Mouse (Mus musculus) thymus, adult 18-20 months (tissue): ENCODE data around the gene Dtx1.

Experiments used
- DNase-seq, 2 experiments: peaks; one replicate each; pipeline ENCODE4 v3.0.0; 2022; ENCODE audit warnings: mixed read lengths in 2 of 2

Dtx1 gene

DNA sequence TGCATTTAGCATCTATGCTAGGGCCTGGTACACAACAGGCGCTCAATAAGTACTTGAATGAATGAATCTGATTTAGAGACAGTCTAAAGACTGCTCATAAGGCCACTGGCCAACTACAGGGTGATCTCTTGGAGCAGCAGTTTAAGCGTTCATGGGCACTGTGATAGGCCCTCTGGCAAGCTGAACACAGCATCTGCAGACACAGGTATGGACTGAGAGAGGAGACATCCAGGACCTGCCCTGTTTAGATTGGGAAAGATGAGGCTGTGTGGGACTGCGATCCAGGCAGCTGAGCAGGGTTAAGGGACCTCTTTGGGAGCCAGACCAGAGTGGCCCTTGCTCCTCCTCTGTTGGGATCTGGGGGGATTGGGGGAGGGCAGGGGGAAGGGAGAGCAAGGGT, at the start of gene Dtx1:
TSS of gene Dtx1 (minus strand) at position 101 of the 400 bp plus-strand sequence.
- DNase-seq: no peak

DNA sequence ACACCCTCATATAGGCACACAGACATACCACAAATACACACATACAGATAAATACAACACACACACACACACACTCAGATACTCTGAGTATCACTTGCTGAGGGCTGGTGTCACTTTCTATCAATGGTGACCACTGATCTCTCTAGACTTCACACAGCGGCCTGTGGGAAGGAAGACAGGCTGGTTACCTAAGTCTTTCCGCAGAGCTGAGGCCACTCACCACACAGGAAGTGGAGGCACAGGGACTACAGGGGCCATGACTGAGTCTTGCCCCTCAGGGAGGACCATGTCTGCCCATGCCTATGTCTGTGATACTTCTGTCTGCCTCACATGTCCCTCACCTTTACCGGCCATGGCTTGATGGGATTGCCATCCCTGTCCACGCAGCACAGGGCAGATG, 42.5 kb upstream of the Dtx1 start:
- no peak for DNase-seq

GRCm38 (mm10) chr5:120752786-120753185, 41.1 kb upstream of the Dtx1 start:
- DNase-seq: no peak

DNA sequence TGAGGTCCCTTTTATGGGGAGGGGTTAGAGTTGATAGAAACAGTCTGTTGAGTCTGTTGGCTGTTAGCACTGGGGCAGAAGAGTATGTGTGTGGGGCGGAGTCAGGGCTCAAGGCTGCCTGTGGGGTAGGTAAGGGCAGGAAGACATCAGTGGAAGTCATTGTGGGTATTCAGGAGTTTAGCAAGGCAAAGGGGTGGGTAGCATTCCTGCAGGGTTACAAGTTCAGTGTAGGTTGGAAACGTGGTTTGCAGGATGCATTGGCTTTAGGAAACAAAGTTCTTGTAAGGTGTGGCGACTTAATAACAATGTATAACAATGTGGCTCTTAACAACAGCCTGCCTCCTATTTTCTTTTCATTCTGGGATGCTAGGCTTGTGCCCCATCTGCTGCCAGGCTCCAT, 39.5 kb upstream of the Dtx1 start:
- DNase-seq: no peak

DNA sequence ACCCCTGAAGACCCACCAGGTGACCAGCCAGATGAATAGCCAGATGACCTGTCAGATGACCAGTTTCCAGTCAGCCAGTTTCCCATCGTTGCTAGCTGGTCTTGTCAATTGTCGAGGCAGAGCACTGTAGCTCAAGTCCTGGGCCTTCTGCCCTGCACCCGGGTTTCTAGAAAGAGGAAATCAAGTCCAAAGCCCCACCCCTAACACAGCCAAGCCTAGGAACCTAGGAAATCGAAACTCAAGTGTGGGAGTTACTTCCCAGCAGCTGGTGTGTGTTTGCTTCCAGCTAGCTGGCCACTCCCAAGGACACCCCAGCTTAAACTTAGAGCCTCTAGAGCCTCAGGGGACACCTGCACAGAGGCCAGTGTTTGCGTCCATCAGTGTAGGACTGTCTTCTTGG, 38.0 kb upstream of the Dtx1 start, which contains the start of gene Oas2:
TSS of gene Oas2 (minus strand) at position 166 of the 400 bp plus-strand sequence.
- DNase-seq: no peak

- DNase-seq: peak in 1 of 2 experiments; percentile 8
Observed at GRCm38 (mm10) chr5:120746451-120746850, 34.7 kb upstream of the Dtx1 start.

GRCm38 (mm10) chr5:120742125-120742524, 30.4 kb upstream of the Dtx1 start:
- peak; percentile 18 to 30 for DNase-seq

DNA sequence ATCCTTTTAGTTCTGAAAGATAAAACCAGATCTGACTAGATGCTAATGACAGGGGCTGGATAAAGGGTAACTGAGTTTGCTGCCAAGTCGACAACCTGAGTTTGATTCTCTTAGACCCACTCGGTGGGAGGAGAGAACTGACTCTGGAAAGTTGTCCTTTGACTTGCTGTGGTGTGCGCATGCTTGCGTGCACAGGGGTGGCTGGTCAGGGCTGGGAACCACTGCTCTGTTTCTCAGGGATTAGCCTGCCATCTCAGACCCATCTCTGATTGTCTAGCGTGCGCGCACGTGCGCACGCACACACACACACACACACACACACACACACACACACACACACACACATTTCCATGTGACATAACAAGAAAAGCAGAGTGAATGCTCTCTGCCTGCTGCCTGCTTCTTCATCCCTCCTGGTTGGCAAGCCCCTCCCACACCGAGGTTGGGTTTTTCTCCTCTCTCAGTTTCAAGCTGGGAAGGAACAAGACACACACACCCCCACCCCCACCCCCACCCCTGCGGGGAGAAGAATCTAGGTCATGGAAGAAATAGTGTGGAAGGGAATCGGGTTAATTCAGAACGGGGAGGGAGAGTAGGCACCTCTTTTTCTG, 22.8 kb upstream of the Dtx1 start:
- DNase-seq: no peak

DNA sequence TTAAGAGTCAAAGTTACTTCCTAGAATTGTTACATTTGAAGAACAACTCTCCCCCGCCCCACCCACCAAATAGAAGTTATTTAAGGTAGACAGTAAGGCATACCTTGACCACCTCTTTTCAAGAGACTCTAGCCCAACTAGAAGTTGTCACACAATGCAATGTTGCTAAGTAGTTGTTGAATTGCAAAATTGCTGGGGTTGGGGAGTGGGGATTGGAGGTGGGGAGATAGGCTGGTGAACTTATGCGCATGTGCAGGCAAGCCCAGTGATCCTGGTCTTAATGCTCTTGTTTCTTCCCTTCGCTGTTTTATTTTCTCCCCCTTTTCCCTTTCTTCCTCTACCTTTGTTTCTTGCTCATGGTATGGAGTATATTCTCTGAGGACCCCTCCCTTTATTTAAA, 22.0 kb upstream of the Dtx1 start:
- DNase-seq: no peak

DNA sequence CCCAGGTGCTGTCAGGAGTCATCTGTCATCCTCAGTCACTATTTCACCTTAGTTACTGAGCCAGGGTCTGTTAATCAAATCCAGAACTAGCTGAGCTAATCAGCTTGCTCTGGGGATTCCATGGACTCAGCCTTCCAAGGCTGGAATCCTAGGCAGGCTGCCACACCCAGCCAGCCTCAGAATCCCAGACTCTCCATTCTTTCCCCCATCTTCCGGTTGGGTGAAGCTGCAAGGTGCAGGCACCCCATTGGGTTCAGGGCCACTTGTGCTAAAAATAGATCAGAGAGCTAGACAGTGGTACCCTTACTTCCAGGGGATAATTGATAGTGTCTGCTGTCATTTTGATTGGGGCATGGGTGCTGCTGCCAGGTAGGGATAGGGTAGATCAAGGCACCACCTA, 21.0 kb upstream of the Dtx1 start:
- DNase-seq: no peak

GRCm38 (mm10) chr5:120729319-120729718, 17.6 kb upstream of the Dtx1 start:
- no peak for DNase-seq

GRCm38 (mm10) chr5:120725811-120726455, 14.2 kb upstream of the Dtx1 start:
- DNase-seq: no peak

GRCm38 (mm10) chr5:120721005-120721404, 9.3 kb upstream of the Dtx1 start:
- no peak for DNase-seq

- DNase-seq: no peak
Observed at GRCm38 (mm10) chr5:120718600-120719378, 7.1 kb upstream of the Dtx1 start.

DNA sequence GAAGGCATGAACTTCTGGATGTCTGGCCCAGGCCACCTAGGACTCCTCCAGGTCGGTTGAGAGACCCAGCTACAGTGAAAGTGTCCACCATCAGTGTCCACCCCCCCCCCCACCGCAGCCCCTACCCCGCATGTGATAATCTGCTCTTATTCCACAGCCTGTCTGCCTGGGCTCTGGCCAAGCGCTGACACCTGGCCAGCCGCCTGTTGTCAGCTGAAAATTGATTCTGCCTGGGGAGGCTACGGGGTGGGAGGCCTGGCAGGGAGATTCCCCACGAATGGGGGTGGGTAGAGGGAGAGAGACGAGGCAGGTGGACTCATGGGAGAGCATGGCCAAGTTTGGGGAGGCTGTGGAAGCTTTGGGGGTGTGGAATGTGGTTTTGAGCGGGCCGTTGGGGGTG, 5.4 kb upstream of the Dtx1 start:
- DNase-seq: no peak

- peak; percentile 56 to 65 for DNase-seq
Observed at GRCm38 (mm10) chr5:120714314-120714713, 2.6 kb upstream of the Dtx1 start.

- DNase-seq: no peak
Observed at GRCm38 (mm10) chr5:120712721-120713120, 994 bp upstream of the Dtx1 start.

GRCm38 (mm10) chr5:120711416-120711815, 311 bp downstream of the Dtx1 start:
- peak; percentile 51 to 62 for DNase-seq

DNA sequence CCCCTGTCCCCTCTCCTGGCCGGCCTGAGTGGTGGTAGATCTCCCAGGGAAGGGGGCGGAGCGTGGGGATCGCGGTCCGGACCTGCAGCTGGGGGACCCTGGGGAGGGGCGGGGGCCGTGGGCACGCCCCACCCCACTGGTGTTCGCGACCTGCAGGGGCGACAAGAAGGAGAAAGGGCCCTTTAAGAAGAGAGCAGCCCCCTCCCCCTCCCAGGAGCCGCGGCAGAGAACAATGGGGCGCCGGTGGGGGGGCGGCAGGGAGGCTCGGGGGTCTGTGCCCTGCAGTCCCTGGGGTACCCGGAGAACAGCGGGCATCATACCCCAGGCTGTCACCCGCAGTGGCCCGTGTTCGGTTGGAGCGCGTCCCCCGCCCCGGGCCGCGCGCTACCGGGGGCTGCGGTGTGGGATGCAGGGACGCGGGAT, 890 bp downstream of the Dtx1 start:
- peak in 1 of 2 experiments; percentile 30 for DNase-seq

DNA sequence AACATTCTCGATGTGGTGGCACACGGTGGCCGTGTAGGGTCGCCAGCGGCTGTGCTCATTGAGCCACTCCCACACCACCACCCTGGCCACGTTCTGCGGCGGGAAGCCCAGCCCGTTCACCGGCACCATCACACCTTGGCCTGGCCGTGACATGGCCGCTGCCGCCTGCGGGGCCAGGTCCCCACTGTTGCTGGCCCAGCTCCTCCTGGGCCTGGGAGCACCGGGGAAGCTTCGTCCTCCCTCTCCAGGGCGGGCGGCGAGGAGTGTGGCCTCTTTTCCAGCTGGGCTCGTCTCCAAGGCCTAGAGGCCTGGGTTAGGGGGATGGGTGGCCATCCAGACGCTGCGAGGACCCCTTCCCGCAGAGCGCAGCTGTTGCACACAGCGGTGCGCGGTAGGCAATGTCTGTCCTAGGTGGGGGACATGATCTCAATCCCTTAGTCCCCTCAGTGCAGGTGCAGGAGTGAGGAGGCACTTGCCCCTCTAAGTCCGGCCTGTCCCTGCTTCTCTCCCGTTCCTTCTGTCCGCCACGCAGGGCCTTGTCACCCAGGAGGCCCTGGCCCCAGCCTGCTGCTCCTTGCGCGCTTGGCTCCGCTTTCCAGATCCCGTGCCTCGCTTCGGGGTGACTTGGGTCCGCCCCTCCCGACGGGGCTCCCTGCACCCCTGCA, 1.4 kb downstream of the Dtx1 start:
- no peak for DNase-seq

DNA sequence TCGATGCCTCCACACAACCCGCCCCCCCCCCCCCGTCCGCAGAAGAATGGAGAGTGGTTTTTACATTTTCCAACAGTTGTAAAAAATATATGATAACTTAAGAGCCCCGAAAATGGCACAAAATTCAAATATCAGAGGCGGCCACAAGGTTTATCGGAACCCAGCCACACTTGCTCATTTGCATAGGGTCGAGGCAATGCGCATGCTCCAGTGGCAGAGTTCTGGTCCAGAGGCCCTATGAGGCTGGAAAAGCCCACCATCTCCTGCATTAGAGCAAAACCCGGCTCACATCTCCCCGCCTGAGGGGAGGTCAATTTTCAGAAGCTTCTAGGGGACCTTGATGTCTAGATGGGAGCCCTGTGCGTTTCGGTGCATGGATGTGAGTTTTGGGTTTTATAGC, 4.8 kb downstream of the Dtx1 start:
- no peak for DNase-seq

GRCm38 (mm10) chr5:120706541-120706940, 5.2 kb downstream of the Dtx1 start:
- no peak for DNase-seq

GRCm38 (mm10) chr5:120704421-120704820, 7.3 kb downstream of the Dtx1 start:
- no peak for DNase-seq
